Mouse (Mus musculus) macrophage (primary cell): Measurements from ENCODE around the gene L3mbtl4. TPM values are rescaled to one million over a fixed set of nuclear protein-coding genes. Genes with fewer than 3 reads are reported as not detected.
"Not testable (repeated sequence)": the region's sequence is repeated elsewhere in the genome, so short reads cannot be mapped to it uniquely, and the experiment has no call there.

Experiments used
- H3K27ac ChIP-seq: fragments of 350-480 bp; formaldehyde crosslinking; 2 replicates; pipeline ENCODE4 v1.9.0; 2021
- H3K36me3 ChIP-seq: fragments of 350-480 bp; formaldehyde crosslinking; 2 replicates; pipeline ENCODE4 v1.9.0; 2021; ENCODE audit errors: inconsistent target
- H3K4me3 ChIP-seq: fragments of 350-480 bp; formaldehyde crosslinking; 2 replicates; pipeline ENCODE4 v1.9.0; 2021; ENCODE audit errors: inconsistent target
- H3K79me2 ChIP-seq: fragments of 350-480 bp; formaldehyde crosslinking; 2 replicates; pipeline ENCODE4 v1.9.0; 2021; ENCODE audit errors: inconsistent target
- WGBS: methylation state at CpG from one replicate; pipeline ENCODE4 v1.1.7; 2026; ENCODE audit warnings: inconsistent platforms; ENCODE audit not compliant: missing documents; 5-methylcytosine and 5-hydroxymethylcytosine counted together
- polyA plus RNA-seq: library from polyadenylated mRNA; stranded (reverse); fragments of 250-400 nt; gene quantifications from 3 replicates; pipeline ENCODE4 v1.2.4, GENCODE M21; 2018; ENCODE audit warnings: inconsistent platforms

The L3mbtl4 gene
- polyA plus RNA-seq, 1 experiment from 2014 or later: not detected

GRCm38 (mm10) chr17:68312286-68312927, 38.8 kb downstream of the L3mbtl4 start:
- Histone ChIP-seq H3K4me3 (no peak overlapping the region), H3K36me3 (no peaks in the 10 kb centered on the region), H3K27ac (no peak overlapping the region), H3K79me2 (no peaks in the 10 kb centered on the region)
- WGBS: 86% methylated on average over 5 of the region's 5 CpGs

- no peak overlapping the region for H3K4me3 ChIP-seq
- whole genome bisulfite sequencing: 90% methylated on average over 8 of the region's 8 CpGs
Observed at GRCm38 (mm10) chr17:68320940-68321339, 47.3 kb downstream of the L3mbtl4 start.

GRCm38 (mm10) chr17:68322607-68323006, 49.0 kb downstream of the L3mbtl4 start:
- WGBS: 55% methylated on average over 3 of the region's 3 CpGs
- H3K36me3 ChIP-seq: no peaks in the 10 kb centered on the region
- H3K79me2 ChIP-seq: no peaks in the 10 kb centered on the region
- H3K4me3 ChIP-seq: no peak overlapping the region
- H3K27ac ChIP-seq: no peak overlapping the region

More at GRCm38 (mm10) chr17:68320940-68321339, 47.3 kb downstream of the L3mbtl4 start:
- H3K79me2 ChIP-seq: no peaks in the 10 kb centered on the region
- no peak overlapping the region for H3K27ac ChIP-seq
- H3K36me3 ChIP-seq: no peaks in the 10 kb centered on the region

- no peaks in the 10 kb centered on the region for H3K79me2 ChIP-seq
Observed at GRCm38 (mm10) chr17:68332225-68332624, 58.6 kb downstream of the L3mbtl4 start.

GRCm38 (mm10) chr17:68333382-68333781, 59.8 kb downstream of the L3mbtl4 start:
- Histone ChIP-seq H3K4me3 (no peak overlapping the region), H3K79me2 (no peaks in the 10 kb centered on the region), H3K36me3 (no peaks in the 10 kb centered on the region), H3K27ac (no peak overlapping the region)
- 64% methylated on average over 3 of the region's 3 CpGs for WGBS

More at GRCm38 (mm10) chr17:68332225-68332624, 58.6 kb downstream of the L3mbtl4 start:
- 81% methylated on average over 5 of the region's 5 CpGs for WGBS
- H3K27ac ChIP-seq: no peak overlapping the region
- H3K36me3 ChIP-seq: no peaks in the 10 kb centered on the region
- no peak overlapping the region for H3K4me3 ChIP-seq

- Histone ChIP-seq H3K36me3 (no peaks in the 10 kb centered on the region), H3K27ac (no peak overlapping the region), H3K4me3 (no peak overlapping the region), H3K79me2 (no peaks in the 10 kb centered on the region)
- 86% methylated on average over 3 of the region's 3 CpGs for WGBS
Observed at GRCm38 (mm10) chr17:68338917-68339553, 65.4 kb downstream of the L3mbtl4 start.

GRCm38 (mm10) chr17:68357687-68358086, 84.1 kb downstream of the L3mbtl4 start:
- Histone ChIP-seq H3K36me3 (no peaks in the 10 kb centered on the region), H3K27ac (no peak overlapping the region), H3K4me3 (no peak overlapping the region), H3K79me2 (no peaks in the 10 kb centered on the region)
- WGBS: 75% methylated on average over 1 of the region's 1 CpGs

- Histone ChIP-seq H3K79me2 (no peaks in the 10 kb centered on the region), H3K4me3 (no peak overlapping the region), H3K27ac (no peak overlapping the region), H3K36me3 (no peaks in the 10 kb centered on the region)
- WGBS: 71% methylated on average over 1 of the region's 1 CpGs
Observed at GRCm38 (mm10) chr17:68371101-68371500, 97.5 kb downstream of the L3mbtl4 start.

GRCm38 (mm10) chr17:68388481-68388880, 114.9 kb downstream of the L3mbtl4 start:
- H3K36me3 ChIP-seq: no peaks in the 10 kb centered on the region
- 74% methylated on average over 5 of the region's 5 CpGs for WGBS
- H3K79me2 ChIP-seq: no peaks in the 10 kb centered on the region
- no peak overlapping the region for H3K27ac ChIP-seq
- H3K4me3 ChIP-seq: no peak overlapping the region

GRCm38 (mm10) chr17:68405993-68406392, 132.4 kb downstream of the L3mbtl4 start:
- Histone ChIP-seq H3K36me3 (no peaks in the 10 kb centered on the region), H3K79me2 (no peaks in the 10 kb centered on the region), H3K27ac (no peak overlapping the region), H3K4me3 (no peak overlapping the region)
- whole genome bisulfite sequencing: 78% methylated on average over 1 of the region's 1 CpGs

GRCm38 (mm10) chr17:68407121-68407520, 133.5 kb downstream of the L3mbtl4 start:
- WGBS: 38% methylated on average over 1 of the region's 1 CpGs
- H3K36me3 ChIP-seq, H3K79me2 ChIP-seq, H3K4me3 ChIP-seq, H3K27ac ChIP-seq: not testable (repeated sequence)

- no peak overlapping the region for H3K27ac ChIP-seq
- H3K79me2 ChIP-seq: no peaks in the 10 kb centered on the region
- H3K36me3 ChIP-seq: no peaks in the 10 kb centered on the region
- no peak overlapping the region for H3K4me3 ChIP-seq
- WGBS: 85% methylated on average over 12 of the region's 12 CpGs
Observed at GRCm38 (mm10) chr17:68422663-68423498, 149.3 kb downstream of the L3mbtl4 start.

- Histone ChIP-seq H3K36me3 (no peaks in the 10 kb centered on the region), H3K4me3 (no peak overlapping the region), H3K27ac (no peak overlapping the region), H3K79me2 (no peaks in the 10 kb centered on the region)
- 80% methylated on average over 5 of the region's 5 CpGs for WGBS
Observed at GRCm38 (mm10) chr17:68433576-68433975, 160.0 kb downstream of the L3mbtl4 start.

GRCm38 (mm10) chr17:68450921-68451320, 177.3 kb downstream of the L3mbtl4 start:
- H3K79me2 ChIP-seq: no peaks in the 10 kb centered on the region
- no peak overlapping the region for H3K27ac ChIP-seq
- no peak overlapping the region for H3K4me3 ChIP-seq
- no peaks in the 10 kb centered on the region for H3K36me3 ChIP-seq
- WGBS: 94% methylated on average over 1 of the region's 1 CpGs

- 89% methylated on average over 5 of the region's 5 CpGs for WGBS
- no peaks in the 10 kb centered on the region for H3K79me2 ChIP-seq
Observed at GRCm38 (mm10) chr17:68461471-68461870, 187.9 kb downstream of the L3mbtl4 start.

More at GRCm38 (mm10) chr17:68461471-68461870, 187.9 kb downstream of the L3mbtl4 start:
- Histone ChIP-seq H3K4me3 (no peak overlapping the region), H3K36me3 (no peaks in the 10 kb centered on the region), H3K27ac (no peak overlapping the region)
